Mouse (Mus musculus) MEL (cell line): ENCODE results near the gene H2-Ob. TPM values are rescaled to one million over a fixed set of nuclear protein-coding genes. Genes with fewer than 3 reads are reported as not detected.

Experiments used
- DNase-seq: peaks from one replicate; pipeline ENCODE4 v3.0.0; 2011; ENCODE audit warnings: low read depth, low spot score
- H3K27ac ChIP-seq: 2 replicates; pipeline ENCODE4 v1.5.1; 2012; ENCODE audit warnings: low read depth, mild to moderate bottlenecking, control low read depth, low read length, moderate library complexity; ENCODE audit not compliant: control insufficient read depth
- H3K27me3 ChIP-seq, 2 experiments: fragments of 150-350 bp in 1 of 2; sonication (generic) in 1 of 2; 2 replicates each; pipeline ENCODE4 v1.6.1; 2012; ENCODE audit warnings: low read length in 2 of 2, mild to moderate bottlenecking in 2 of 2, improper control_type of control experiment in 1 of 2, moderate library complexity in 1 of 2; ENCODE audit not compliant: insufficient read depth in 2 of 2, control insufficient read depth in 1 of 2
- H3K36me3 ChIP-seq, 2 experiments: 2 replicates each; pipeline ENCODE4 v1.6.1; 2012 to 2014; ENCODE audit warnings: low read length in 2 of 2, improper control_type of control experiment in 1 of 2, inconsistent platforms in 1 of 2, mild to moderate bottlenecking in 1 of 2; ENCODE audit not compliant: insufficient read depth in 2 of 2, control insufficient read depth in 1 of 2
- H3K4me1 ChIP-seq, 2 experiments: fragments of 150-350 bp in 1 of 2; sonication (generic) in 1 of 2; 2 replicates each; pipeline ENCODE4 v1.6.1; 2012; ENCODE audit warnings: low read length in 2 of 2, improper control_type of control experiment in 1 of 2, mild to moderate bottlenecking in 1 of 2; ENCODE audit not compliant: insufficient read depth in 2 of 2, control insufficient read depth in 1 of 2
- H3K4me3 ChIP-seq, 2 experiments: fragments of 150-350 bp in 1 of 2; sonication (generic) in 1 of 2; 2 replicates each; pipeline ENCODE4 v1.5.1; 2012; ENCODE audit warnings: low read depth in 2 of 2, low read length in 2 of 2, mild to moderate bottlenecking in 2 of 2, moderate library complexity in 2 of 2, control low read depth in 1 of 2, improper control_type of control experiment in 1 of 2; ENCODE audit not compliant: control insufficient read depth in 1 of 2, insufficient read depth in 1 of 2
- H3K79me2 ChIP-seq: 2 replicates; pipeline ENCODE4 v1.6.1; 2012; ENCODE audit warnings: mild to moderate bottlenecking, low read length, moderate library complexity; ENCODE audit not compliant: control insufficient read depth, poor library complexity, insufficient read depth
- H3K9ac ChIP-seq: 2 replicates; pipeline ENCODE4 v1.6.1; 2012; ENCODE audit warnings: low read depth, mild to moderate bottlenecking, control low read depth, low read length, moderate library complexity; ENCODE audit not compliant: control insufficient read depth, poor library complexity, severe bottlenecking
- H3K9me3 ChIP-seq: fragments of 150-350 bp; sonication (generic); replicated peaks from 2 replicates; pipeline ENCODE4 v1.6.1; 2012; ENCODE audit warnings: mild to moderate bottlenecking, low read length, improper control_type of control experiment, moderate library complexity; ENCODE audit not compliant: insufficient read depth
- BHLHE40 ChIP-seq: IDR thresholded peaks from 2 replicates; pipeline ENCODE4 v1.6.1; 2012; ENCODE audit warnings: low read depth, mild to moderate bottlenecking, inconsistent platforms, low read length, improper control_type of control experiment, borderline replicate concordance
- CHD2 ChIP-seq: IDR thresholded peaks from 2 replicates; pipeline ENCODE4 v1.6.1; 2011; ENCODE audit warnings: low read length, improper control_type of control experiment
- CTCF ChIP-seq, 3 experiments: IDR thresholded peaks in 2 of 3; conservative IDR thresholded peaks in 1 of 3; 2 replicates each; pipeline ENCODE4 v1.5.1; 2011 to 2012; ENCODE audit warnings: low read length in 3 of 3, low read depth in 2 of 3, mild to moderate bottlenecking in 2 of 3, improper control_type of control experiment in 1 of 3, inconsistent platforms in 1 of 3, mixed read lengths in 1 of 3, moderate library complexity in 1 of 3; ENCODE audit not compliant: control insufficient read depth in 1 of 3, insufficient read depth in 1 of 3, poor library complexity in 1 of 3, severe bottlenecking in 1 of 3
- E2F4 ChIP-seq: IDR thresholded peaks from 2 replicates; pipeline ENCODE4 v1.6.1; 2011; ENCODE audit warnings: low read depth, low read length, improper control_type of control experiment, borderline replicate concordance
- MAFK ChIP-seq: IDR thresholded peaks from 2 replicates; pipeline ENCODE4 v1.6.1; 2011; ENCODE audit warnings: low read depth, mild to moderate bottlenecking, low read length, improper control_type of control experiment, borderline replicate concordance
- MXI1 ChIP-seq: IDR thresholded peaks from 2 replicates; pipeline ENCODE4 v1.6.1; 2011; ENCODE audit warnings: mild to moderate bottlenecking, low read depth, low read length, improper control_type of control experiment
- MYC ChIP-seq: IDR thresholded peaks from 2 replicates; pipeline ENCODE4 v1.6.1; 2011; ENCODE audit warnings: low read depth, mild to moderate bottlenecking, low read length, improper control_type of control experiment, moderate library complexity
- POLR2AphosphoS2 ChIP-seq: IDR thresholded peaks from 2 replicates; pipeline ENCODE4 v1.6.1; 2011; ENCODE audit warnings: low read length, improper control_type of control experiment
- POLR2AphosphoS5 ChIP-seq: IDR thresholded peaks from 2 replicates; pipeline ENCODE4 v1.6.1; 2012; ENCODE audit warnings: low read depth, borderline replicate concordance, mild to moderate bottlenecking, inconsistent platforms, low read length, moderate library complexity, mixed read lengths
- RCOR1 ChIP-seq: IDR thresholded peaks from 2 replicates; pipeline ENCODE4 v1.6.1; 2012; ENCODE audit warnings: low read depth, mild to moderate bottlenecking, inconsistent platforms, low read length, improper control_type of control experiment
- SMC3 ChIP-seq: IDR thresholded peaks from 2 replicates; pipeline ENCODE4 v1.6.1; 2011; ENCODE audit warnings: low read depth, low read length, improper control_type of control experiment
- UBTF ChIP-seq: IDR thresholded peaks from 2 replicates; pipeline ENCODE4 v1.6.1; 2012; ENCODE audit warnings: low read depth, mild to moderate bottlenecking, inconsistent platforms, low read length, improper control_type of control experiment, moderate library complexity, borderline replicate concordance; ENCODE audit not compliant: insufficient read depth
- USF1 ChIP-seq: IDR thresholded peaks from 2 replicates; pipeline ENCODE4 v1.6.1; 2014; ENCODE audit warnings: low read depth, mild to moderate bottlenecking, inconsistent platforms, low read length, improper control_type of control experiment, moderate library complexity
- ZC3H11A ChIP-seq: IDR thresholded peaks from 2 replicates; pipeline ENCODE4 v1.6.1; 2012; ENCODE audit warnings: low read depth, mild to moderate bottlenecking, inconsistent platforms, low read length, improper control_type of control experiment
- ZMIZ1 ChIP-seq: IDR thresholded peaks from 2 replicates; pipeline ENCODE4 v1.6.1; 2012; ENCODE audit warnings: low read depth, mild to moderate bottlenecking, inconsistent platforms, low read length, improper control_type of control experiment, moderate library complexity
- ZNF384 ChIP-seq: IDR thresholded peaks from 2 replicates; pipeline ENCODE4 v1.6.1; 2012; ENCODE audit warnings: low read depth, mild to moderate bottlenecking, inconsistent platforms, low read length, improper control_type of control experiment
- polyA plus RNA-seq, 2 experiments: library from polyadenylated mRNA; stranded (reverse) in 1 of 2; unstranded in 1 of 2; fragments of >175 nt in 1 of 2; fragments of >200 nt in 1 of 2; gene quantifications; 2 replicates each; pipeline versions ENCODE4 v1.2.1 to v1.2.4; 2012; ENCODE audit warnings: low replicate concordance in 2 of 2, low read depth in 1 of 2; ENCODE audit not compliant: insufficient read length in 2 of 2, insufficient read depth in 1 of 2, missing spikeins in 1 of 2
- total RNA-seq: library from RNA; depleted of rRNA; stranded (reverse); fragments of 300-350 nt; gene quantifications from 2 replicates; pipeline ENCODE4 v1.2.3, GENCODE M21; 2012

H2-Ob gene
- total and polyA plus RNA-seq, 3 experiments: 0.81 to 2.0 TPM; not detected in 1

- TF ChIP-seq BHLHE40: no peak
Measured at GRCm38 (mm10) chr17:34288131-34288530, 49.4 kb downstream of the H2-Ob start (continued).

- Histone ChIP-seq H3K27ac (no peak overlapping the region), H3K27me3 (peaks cover 1 to 2% of the 10 kb centered on the region in 2 experiments; a peak in 2 of 4 replicates), H3K36me3 (no peaks in the 10 kb centered on the region; a peak in 1 of 4 replicates), H3K9me3 (no peaks in the 10 kb centered on the region), H3K79me2 (no peaks in the 10 kb centered on the region), H3K9ac (no peak overlapping the region), H3K4me3 (no peak overlapping the region), H3K4me1 (peaks cover 0 to 6% of the 10 kb centered on the region in 2 experiments; a peak in 2 of 4 replicates)
- DNase-seq: peak; percentile 70
- TF ChIP-seq CHD2 (peak; percentile 86), E2F4 (no peak)
Measured at GRCm38 (mm10) chr17:34291609-34292008, 52.9 kb downstream of the H2-Ob start.

- H3K4me3 ChIP-seq: no peak overlapping the region
- no peak overlapping the region for H3K9ac ChIP-seq
- no peaks in the 10 kb centered on the region; a peak in 1 of 4 replicates for H3K36me3 ChIP-seq
- H3K4me1 ChIP-seq: peaks cover 0 to 6% of the 10 kb centered on the region in 2 experiments; a peak in 2 of 4 replicates
- H3K79me2 ChIP-seq: no peaks in the 10 kb centered on the region
- no peaks in the 10 kb centered on the region for H3K9me3 ChIP-seq
- DNase-seq: no peak
- H3K27ac ChIP-seq: no peak overlapping the region
- no peak for TF ChIP-seq USF1
- no peak for TF ChIP-seq ZC3H11A
- no peak for TF ChIP-seq SMC3
- no peak for TF ChIP-seq ZNF384
- no peak for TF ChIP-seq MAFK
- no peak for TF ChIP-seq POLR2AphosphoS5
- no peak for TF ChIP-seq POLR2AphosphoS2
- no peak for TF ChIP-seq CTCF (IDR thresholded peaks at IDR 0.05 in 2 of 3, conservative IDR thresholded peaks at IDR 0.05 in 1 of 3; ENCODE audit: control insufficient read depth in 1 of 3, insufficient read depth in 1 of 3, low read depth in 2 of 3, low read length in 3 of 3, poor library complexity in 1 of 3, severe bottlenecking in 1 of 3)
- no peak for TF ChIP-seq ZMIZ1
- no peak for TF ChIP-seq RCOR1
- no peak for TF ChIP-seq MXI1
- no peak for TF ChIP-seq MYC
- TF ChIP-seq E2F4: no peak
- no peak for TF ChIP-seq UBTF
- peaks cover 4% of the 10 kb centered on the region in 2 experiments for H3K27me3 ChIP-seq
Measured at GRCm38 (mm10) chr17:34292570-34292969, 53.9 kb downstream of the H2-Ob start.
